Mouse (Mus musculus) 3T3-L1 (cell line): ENCODE data around the gene Pbrm1.
A peak's percentile ranks its signal among the peaks of the same experiment; 100 is the strongest.

Experiments
- DNase-seq: peaks from one replicate; pipeline ENCODE4 v3.0.0-alpha.2; 2015; ENCODE audit warnings: low read depth, low spot score

Gene Pbrm1

DNA sequence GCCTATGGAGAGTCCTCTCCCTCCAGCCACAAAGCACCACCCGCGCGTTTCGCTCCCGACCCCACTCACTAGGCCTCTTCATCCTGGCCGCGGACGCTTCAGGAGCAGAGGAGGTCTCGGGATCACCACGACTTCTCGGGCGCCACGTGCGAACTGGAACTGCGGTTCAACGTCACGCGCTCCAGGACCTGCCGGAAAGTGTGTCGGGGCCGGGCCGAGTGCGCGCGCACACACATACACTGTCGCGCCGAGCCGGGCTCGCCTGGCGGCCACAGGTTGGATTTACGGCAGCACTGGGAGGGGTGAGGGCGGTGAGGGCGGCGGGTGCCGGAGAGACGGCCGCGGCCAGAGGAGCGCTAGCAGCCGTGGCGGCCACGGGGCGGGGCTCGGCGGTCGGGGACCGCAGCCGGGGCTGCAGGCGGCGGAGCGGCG, at the start of gene Pbrm1, which contains the start of gene Gnl3:
Pbrm1 (plus strand) TSS at position 279 of the 432 bp plus-strand sequence.
Gnl3 (minus strand) TSS at position 293 of the 432 bp plus-strand sequence.
- DNase-seq, result peak; percentile 89

DNA sequence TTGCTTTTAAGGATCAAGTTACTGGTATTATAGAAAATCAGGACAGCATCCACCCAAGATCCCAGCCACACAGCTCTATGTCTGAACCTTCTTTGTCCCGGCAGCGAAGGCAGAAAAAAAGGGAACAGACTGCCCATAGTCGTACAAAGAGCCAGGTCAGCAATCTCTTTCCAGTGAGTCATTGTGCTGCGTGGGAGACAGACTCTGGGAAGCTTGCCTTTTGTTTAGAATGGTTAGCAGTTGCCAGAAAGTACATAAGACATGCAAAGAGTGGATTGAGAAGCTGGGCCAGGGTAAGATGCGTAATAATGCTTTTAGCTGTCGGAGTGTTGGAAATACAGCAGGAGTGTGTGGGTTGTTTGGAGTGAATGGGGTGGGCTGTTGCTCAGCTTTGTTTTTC, 44.7 kb upstream of the Pbrm1 start:
- DNase-seq, result peak; percentile 94

DNA sequence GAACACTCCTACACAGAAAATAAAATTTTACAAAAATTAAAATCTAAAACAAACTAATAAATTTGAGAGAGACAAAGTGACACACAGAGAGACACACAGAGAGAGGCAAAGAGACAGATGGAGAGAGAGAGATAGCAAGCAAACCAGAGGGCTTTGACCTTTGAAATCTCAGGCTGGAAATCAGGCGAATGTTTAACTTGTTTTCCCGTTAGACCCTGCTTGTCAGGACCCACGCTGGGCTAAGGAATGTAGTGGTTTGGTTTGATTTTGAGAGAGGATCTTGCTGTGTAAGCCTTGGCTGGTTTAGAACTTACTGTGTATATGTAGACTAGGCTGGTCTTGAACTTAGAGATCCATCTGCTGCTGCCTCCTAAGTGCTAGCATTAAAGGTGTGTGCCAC, 42.7 kb upstream of the Pbrm1 start:
- DNase-seq, result no peak

DNA sequence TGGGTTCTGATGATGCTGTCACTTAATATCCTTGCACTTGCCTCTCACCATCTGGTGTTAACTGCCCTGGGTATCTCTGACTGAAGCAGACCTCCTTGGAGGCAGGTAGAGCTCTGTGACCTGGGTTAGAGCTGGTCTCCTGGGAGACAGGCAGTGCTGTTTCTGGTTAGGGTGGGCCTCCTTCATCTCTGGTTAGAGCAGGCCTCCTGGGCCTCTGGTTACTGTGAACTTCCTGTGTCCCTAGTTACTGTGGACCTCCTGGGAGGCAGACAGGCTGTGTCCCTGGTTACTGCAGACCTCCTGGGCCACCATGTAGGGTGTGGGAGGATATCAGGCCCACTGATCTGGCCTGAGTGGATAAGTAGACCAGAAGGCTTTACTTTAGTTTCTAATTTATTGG, 22.5 kb upstream of the Pbrm1 start:
- no peak for DNase-seq

DNA sequence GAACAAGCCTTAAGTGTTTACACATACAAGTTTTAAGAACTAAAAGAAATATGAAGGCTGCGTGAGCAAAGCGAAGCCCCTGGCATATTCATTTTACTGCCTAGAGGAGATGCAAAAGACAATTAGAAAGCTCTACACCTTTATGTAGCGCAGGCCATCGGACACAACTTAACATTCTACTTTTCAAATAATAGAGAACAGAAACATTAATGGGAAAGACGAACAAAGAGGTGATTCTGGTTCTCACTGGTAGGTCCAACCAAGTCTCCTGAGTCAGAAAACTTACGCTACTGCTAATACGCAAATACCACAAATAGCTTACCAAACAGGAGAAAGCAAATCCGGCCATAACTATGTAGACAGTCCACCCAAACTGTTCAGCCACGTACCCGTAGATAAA, 18.6 kb upstream of the Pbrm1 start:
- peak; percentile 10 for DNase-seq

DNA sequence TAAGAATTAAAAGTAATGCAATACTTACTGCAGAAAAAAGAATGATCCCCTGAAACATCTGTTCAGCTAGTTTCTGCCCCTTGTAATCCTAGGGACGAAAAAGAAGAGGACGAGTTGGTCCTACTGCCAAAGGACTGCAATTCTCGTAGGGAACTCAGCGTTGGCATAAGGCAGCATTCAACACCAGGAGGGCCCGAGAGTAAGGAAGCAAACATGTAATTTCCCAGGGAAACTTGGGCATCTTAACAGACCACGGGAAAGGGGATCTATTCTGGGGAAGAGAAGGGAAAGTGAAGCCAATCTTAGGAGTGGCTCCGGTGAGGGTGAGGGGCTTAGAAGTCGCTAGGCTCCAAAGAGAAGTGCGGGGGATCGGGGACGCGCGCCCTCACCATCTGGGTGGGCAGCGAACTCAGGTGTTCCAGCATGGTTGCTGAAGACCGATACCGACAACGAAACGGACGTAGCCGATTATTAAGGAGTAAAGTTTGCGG, 18.1 kb upstream of the Pbrm1 start:
- DNase-seq, result peak; percentile 40

DNA sequence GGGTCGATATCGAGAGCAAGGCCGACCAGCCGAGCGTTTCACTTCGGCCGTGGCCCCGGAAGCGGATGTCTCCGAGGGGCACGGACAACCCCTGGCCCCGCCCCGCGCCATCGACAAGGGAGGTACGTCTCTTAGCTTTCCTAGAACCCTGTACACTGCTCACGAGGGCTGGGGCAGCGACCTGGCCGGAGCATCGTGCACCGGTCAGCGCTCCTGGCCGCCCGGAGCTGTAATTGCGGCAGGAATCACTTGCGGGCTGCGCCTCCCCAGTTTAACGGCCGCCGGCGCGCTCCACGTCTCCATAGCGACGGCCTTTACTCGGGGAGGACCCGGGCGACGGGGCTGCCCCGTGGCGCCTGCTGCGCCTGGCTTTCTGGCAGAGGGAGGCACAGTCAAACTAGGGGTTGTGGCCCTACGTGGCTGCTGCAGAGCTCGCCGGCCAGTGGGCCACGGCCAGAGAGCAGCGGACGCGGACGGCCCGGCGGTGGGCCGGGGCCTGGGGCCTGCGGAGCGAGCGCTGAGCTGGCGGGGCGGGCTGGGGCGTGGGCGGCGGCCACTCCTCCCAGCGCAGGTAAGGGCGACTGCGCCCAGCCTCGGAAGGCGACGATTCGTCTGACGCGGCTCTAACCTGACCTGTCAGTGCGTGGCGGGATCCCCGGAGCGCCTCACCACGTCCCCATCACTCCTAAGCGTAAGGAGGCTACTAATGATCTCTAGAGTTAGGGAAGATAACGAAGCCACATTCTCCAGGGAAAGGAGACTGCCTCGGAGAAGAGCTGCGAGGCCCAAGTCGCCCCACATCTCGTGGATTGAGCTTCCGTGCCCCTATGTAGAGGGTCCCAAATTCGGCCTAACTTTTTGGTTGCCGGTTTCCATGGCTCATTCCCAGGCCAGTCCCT, 17.4 kb upstream of the Pbrm1 start, which contains the start of the genes Glt8d1 and Spcs1:
Glt8d1 (plus strand) TSS at position 94 of the 899 bp plus-strand sequence.
Spcs1 (minus strand) TSS at position 366 of the 899 bp plus-strand sequence.
- peak; percentile 68 for DNase-seq

DNA sequence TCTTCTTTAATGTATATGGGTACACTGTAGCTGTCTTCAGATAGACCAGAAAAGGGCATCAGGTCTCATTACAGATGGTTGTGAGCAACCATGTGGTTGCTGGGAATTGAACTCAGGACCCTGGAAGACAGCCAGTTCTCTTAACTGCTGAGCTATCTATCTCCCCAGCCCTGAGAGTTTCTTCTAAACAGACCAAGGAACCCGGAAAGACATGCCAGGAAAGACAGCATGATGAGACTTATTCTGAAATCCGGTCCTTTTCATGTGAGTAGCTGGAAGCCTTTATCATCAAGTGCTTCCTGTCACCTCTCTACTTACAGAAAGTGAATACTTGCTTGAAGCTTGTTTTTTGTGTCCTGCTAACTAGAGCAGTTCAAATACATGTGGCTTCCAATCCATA, 14.4 kb upstream of the Pbrm1 start:
- no peak for DNase-seq

DNA sequence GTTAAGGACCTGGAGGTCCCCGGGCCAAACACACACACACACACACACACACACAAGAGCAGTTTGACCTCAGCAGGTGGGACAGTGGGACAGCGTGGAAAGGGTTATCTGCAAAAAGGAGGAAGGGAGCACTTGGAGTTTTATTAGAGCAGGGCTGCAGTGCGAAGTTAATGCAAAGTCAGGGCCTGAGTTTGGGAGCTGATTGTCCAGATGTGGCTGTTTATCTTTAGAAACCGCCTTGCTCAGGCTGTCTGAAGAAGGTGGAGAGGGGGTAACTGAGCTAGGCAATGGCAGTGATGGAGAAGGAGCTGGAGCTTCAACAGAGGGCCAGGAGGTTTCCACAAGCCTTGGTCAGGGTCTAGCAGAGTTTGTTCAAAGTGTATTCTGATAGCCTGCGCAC, 12.2 kb upstream of the Pbrm1 start:
- DNase-seq, result no peak

DNA sequence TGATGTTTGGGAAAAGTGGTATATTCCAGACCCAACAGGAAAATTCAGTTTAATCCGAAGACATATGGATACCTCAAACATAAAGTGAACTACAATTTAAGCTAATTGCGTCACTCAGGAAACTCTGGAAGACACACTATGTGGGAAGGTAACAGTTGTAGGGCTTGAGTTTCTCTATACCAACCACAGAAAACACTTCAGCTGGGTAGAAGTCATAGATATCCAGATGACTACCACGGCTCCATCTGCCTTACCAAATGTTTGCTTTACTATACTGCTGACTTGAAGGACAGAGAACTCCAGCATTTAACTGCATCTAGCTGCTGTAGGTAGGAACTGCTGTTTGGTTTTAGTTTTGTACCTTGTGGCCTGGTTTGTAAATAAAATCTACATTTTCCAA, 7.3 kb upstream of the Pbrm1 start:
- no peak for DNase-seq

DNA sequence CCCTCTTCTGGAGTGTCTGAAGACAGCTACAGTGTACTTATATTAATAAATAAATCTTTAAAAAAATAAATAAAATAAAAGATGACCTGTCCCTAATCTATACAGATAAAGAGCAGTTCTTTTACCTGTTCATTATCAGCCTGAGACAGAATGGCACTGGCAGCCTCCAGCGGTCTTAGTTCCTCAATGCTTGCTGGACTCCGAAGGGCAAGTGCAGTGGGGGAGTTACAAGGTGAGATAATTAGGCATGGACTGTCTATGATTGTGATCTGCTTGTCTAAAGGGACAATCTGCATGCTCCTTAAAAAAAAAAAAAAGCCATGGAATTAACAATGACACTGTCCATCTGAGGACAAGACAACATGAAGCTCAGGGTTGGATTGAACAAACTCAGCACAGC, 5.0 kb upstream of the Pbrm1 start:
- no peak for DNase-seq

DNA sequence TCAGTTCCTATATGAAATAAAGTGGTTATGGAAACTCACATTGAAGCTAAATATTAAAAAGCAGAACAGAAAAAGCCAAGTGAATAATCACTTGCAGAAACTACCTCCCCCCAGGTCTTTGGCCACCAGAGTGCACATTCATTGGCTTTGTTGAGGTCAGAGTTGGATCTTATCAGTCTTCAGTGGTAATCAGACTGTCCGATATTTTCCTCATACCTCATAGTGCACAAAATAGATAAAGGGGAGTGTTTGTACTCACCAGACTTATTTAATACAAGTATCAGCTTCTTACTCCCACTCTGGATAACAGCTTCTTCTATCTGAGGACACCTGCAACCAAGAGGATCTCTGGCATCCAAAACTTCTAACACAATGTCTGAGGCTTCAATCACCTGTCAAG, 2.9 kb upstream of the Pbrm1 start:
- DNase-seq, result no peak

DNA sequence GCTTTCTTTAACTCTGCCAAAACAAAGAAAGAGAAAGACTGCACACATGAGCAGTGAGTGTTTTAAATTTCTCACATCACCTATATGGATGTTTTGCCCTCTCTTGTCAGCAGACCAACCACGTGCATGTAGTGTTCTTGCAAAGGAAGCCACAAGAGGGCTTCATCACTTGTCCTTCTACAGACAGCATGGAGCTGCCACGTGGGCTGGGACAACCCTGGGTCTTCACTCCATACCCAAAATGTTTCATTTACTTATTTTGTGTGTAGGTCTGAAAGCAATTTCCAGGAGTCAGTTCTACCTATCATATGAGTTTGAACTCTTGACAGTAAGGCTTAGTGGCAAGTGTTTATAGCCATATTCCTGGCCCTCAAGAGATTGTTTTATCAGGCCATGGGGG, 1.1 kb upstream of the Pbrm1 start:
- peak; percentile 69 for DNase-seq

DNA sequence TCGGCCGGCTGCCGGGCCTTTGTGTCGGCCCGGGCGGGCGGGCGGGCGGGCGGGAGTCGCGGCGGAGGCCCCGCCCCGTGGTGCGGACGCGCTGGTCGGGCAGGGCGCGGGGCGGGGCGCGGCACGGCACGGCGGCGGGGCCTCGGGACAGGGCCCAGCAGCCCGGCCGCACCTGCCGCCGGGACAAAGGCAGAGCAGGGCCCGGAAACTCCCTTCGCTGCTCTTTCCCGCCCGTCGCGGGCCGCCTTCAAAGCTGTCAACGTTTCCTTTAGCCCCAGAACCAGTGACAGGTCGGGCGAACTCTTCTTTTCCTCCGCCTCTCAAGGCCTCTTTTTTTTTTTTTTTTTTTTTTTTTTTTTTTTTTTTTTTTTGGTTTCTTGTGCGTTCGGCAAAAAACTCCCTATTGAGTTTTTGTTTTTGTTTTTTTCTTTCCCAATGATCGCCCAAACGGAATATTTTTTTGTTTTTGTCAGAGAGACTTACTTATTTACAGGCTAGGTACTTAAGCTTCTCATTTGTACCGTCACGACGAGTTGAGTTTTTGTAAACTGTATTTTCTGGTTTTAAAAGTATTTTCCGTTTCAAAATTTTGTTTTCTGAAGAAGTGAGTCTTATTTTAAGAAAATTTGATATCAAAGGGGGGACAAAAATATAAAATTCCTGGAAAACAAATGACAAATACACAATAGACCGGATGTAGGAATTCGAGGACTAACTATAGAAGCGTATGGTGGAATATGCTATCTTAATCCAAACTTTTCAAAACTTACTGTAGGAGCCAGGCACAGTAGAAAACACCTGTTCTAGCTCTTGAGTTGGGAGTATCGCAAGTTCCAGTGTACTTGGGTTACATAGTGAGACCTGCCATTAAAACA, 630 bp downstream of the Pbrm1 start:
- DNase-seq, result peak; percentile 57

DNA sequence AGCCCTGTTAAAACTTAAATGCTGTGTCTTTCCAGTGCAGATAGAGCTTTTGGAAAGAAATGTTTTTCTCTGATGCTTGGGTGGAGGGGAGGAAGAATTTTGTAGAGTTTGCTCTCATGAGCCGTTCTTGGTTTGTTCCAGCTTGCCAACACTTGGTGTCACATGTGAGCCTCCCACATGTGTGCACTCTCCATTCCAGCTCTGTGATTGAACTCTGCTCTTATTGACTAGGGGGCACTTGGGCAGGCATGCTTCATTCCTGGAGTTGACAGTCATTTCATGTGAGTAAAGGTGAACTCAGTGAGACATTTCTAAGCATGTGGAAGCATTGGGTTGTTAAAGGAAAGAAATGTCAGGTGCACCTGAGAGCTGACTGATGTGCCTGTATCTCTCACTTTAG, 3.6 kb downstream of the Pbrm1 start:
- DNase-seq, result no peak

DNA sequence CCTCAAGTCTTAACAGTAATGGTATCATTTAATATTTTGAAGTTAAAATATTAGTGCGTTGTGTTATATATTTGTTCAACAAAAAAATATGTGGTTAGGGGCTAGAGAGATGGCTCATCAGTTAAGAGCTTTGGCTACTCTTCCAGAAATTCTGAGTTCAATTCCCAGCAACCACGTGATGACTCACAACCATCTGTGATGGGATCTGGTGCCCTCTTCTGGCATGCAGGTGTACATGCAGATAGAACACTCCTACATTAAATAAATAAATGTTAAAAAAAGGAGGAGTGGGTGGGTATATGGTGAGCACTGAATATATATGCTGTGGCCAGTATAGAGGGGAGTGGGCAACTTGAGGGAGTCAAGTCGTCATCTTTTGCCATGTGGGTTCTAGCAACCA, 6.8 kb downstream of the Pbrm1 start:
- peak; percentile 53 for DNase-seq

DNA sequence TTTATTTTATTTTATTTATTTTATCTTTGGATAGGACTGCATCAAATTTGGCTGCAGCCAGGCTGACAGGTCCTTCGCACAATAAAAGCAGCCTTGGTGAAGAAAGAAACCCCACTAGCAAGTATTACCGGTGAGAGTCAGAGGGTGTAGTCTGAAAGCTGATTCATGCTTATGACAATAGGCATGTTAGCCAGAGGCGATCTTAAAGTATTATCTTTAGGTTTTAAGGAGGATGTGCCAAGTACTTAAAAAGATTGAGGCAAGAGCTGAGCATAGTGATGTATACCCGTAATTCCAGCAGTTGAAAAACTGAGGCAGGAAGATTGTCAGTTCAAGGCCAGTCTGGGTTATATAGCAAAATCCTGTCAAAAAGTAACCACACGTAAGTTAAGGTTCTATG, 26.4 kb downstream of the Pbrm1 start:
- no peak for DNase-seq

DNA sequence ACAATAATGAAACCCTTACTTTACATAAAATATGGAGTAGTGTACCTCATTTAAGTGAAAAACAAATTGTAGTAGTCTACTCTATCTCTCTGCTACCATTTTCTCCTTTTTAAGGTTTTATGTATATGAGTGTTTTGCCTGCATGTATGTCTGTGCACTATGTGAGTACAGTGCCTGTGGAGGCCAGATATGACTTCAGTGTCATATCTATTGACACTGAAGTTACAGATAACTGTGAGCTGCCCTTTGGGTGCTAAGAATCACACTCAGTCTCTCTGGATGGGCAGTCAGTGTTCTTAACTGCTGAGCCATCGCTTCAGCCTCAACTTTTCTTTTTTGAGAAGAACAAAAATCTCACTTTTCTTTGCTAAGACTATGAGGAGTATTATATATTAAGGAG, 26.9 kb downstream of the Pbrm1 start:
- DNase-seq, result no peak

DNA sequence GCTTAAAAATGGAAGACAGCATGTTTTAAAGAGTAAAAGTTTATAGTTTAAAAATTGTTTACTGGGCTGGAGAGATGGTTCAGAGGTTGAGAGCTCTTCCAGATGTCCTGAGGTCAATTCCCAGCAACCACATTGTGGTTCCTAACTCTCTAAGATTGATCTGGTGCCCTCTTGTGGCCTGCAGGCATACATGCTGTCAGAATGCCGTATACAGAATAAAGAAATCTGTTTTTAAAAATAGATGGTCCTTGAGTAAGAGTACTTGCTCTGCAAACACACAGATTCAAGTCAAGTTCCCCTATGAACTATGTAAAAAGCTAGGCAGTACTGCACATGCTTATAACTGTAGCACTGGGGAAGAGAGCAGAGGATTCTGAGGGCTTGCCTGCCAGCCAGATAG, 43.3 kb downstream of the Pbrm1 start:
- DNase-seq, result peak; percentile 39

DNA sequence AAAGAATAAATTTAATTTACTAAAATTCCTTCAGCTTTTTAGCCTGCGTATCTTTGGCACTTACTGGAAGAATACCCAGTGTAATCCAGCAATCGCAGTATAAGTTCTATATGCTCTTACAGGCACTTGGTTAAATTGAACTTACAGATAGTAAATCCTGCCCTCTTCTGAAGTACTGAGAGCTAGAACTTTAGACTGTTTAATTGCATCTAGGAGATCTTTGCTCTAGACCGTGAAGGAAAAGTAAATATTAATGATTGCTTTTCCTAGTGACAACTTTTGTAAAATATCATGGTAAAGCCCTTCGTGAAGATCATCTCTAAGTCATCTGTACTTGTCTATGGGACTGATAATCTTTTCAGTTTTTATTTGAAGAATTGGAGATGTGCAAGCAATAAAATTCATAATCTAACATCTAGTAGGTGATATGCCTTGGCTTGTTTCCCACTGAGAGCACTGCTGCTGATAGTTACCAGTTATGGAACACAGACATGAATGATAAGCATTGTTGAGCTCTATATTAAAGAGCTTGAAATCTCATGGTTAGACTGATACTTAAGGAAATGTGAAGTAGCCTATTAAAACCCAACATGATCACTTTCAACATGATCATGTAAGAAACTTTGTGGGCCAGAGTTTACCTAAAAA, 50.3 kb downstream of the Pbrm1 start:
- no peak for DNase-seq

DNA sequence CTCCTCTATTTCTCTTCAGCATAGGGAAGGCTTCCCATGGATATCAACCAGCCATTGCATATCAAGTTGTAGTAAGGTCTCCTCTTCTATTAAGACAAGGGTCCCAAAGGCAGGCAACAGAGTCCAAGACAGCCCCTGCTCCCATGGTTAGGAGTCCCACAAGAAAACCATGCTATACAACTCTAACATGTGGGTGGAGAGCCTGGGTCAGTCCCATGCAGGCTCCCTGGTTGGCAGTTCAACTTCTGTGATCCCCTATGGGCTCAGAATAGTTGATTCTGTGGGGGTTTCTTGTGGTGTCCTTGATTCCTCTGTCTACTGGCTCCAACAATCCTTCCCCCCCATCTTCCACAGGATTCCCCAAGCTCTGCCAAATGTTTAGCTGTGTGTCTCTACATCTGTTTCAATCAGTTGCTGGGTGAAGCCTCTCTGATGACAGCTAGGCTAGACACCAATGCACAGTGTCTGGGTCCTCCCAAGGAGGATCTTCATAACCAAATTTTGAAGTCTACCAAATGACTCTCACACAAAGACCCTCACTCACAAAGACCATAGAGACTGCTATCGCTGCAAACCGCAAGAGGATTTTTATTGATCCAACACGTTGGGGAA, 59.8 kb downstream of the Pbrm1 start:
- peak; percentile 43 for DNase-seq
